Mouse (Mus musculus) CH12.LX (cell line): ENCODE measurements at regions not wholly inside any gene's neighbourhood (a gene's known extent, or its start where the extent isn't known, plus 50 kb on each side); places are given as distances from the start of the nearest gene placed in this dataset.

ENCODE experiments used
- CTCF ChIP-seq, 2 experiments: IDR thresholded peaks in 1 of 2; conservative IDR thresholded peaks in 1 of 2; 2 replicates each; pipeline ENCODE4 v1.5.1; 2011 to 2012; ENCODE audit warnings: low read depth in 2 of 2, low read length in 2 of 2, improper control_type of control experiment in 1 of 2, inconsistent platforms in 1 of 2, mild to moderate bottlenecking in 1 of 2, moderate library complexity in 1 of 2
- ELF1 ChIP-seq: IDR thresholded peaks from 2 replicates; pipeline ENCODE4 v1.6.1; 2014; ENCODE audit warnings: low read depth, mild to moderate bottlenecking, inconsistent platforms, low read length, improper control_type of control experiment
- EP300 ChIP-seq: IDR thresholded peaks from 2 replicates; pipeline ENCODE4 v1.6.1; 2011; ENCODE audit warnings: low read length, improper control_type of control experiment
- KAT2A ChIP-seq: IDR thresholded peaks from 2 replicates; pipeline ENCODE4 v1.6.1; 2012; ENCODE audit warnings: low read length, improper control_type of control experiment, inconsistent platforms; ENCODE audit not compliant: insufficient replicate concordance
- MAX ChIP-seq: IDR thresholded peaks from 2 replicates; pipeline ENCODE4 v1.6.1; 2011; ENCODE audit warnings: low read length, improper control_type of control experiment
- MXI1 ChIP-seq: IDR thresholded peaks from 2 replicates; pipeline ENCODE4 v1.6.1; 2011; ENCODE audit warnings: mild to moderate bottlenecking, low read depth, low read length, improper control_type of control experiment
- NRF1 ChIP-seq: IDR thresholded peaks from 2 replicates; pipeline ENCODE4 v1.6.1; 2014; ENCODE audit warnings: low read depth, mild to moderate bottlenecking, inconsistent platforms, low read length, improper control_type of control experiment, moderate library complexity
- POLR2A ChIP-seq: IDR thresholded peaks from 2 replicates; pipeline ENCODE4 v1.6.1; 2011; ENCODE audit warnings: low read depth, mild to moderate bottlenecking, improper control_type of control experiment, low read length
- POLR2AphosphoS2 ChIP-seq: IDR thresholded peaks from 2 replicates; pipeline ENCODE4 v1.6.1; 2011; ENCODE audit warnings: low read depth, low read length, improper control_type of control experiment
- SMC3 ChIP-seq: IDR thresholded peaks from 2 replicates; pipeline ENCODE4 v1.6.1; 2011; ENCODE audit warnings: low read depth, low read length, improper control_type of control experiment
- USF1 ChIP-seq: IDR thresholded peaks from 2 replicates; pipeline ENCODE4 v1.6.1; 2014; ENCODE audit warnings: low read depth, mild to moderate bottlenecking, inconsistent platforms, low read length, improper control_type of control experiment
- ZC3H11A ChIP-seq: IDR thresholded peaks from 2 replicates; pipeline ENCODE4 v1.6.1; 2012; ENCODE audit warnings: low read depth, mild to moderate bottlenecking, inconsistent platforms, low read length, improper control_type of control experiment
- ZMIZ1 ChIP-seq: IDR thresholded peaks from 2 replicates; pipeline ENCODE4 v1.6.1; 2012; ENCODE audit warnings: low read depth, mild to moderate bottlenecking, inconsistent platforms, low read length, improper control_type of control experiment

GRCm38 (mm10) chr8:116383036-116383435, 121.7 kb upstream of the Dynlrb2 start:
- no peak for TF ChIP-seq USF1
- TF ChIP-seq MAX = no peak
- no peak for TF ChIP-seq CTCF (conservative IDR thresholded peaks at IDR 0.05 in 1 of 2, IDR thresholded peaks at IDR 0.05 in 1 of 2; ENCODE audit: low read depth in 2 of 2, low read length in 2 of 2)
- no peak for TF ChIP-seq ZMIZ1
- TF ChIP-seq POLR2AphosphoS2 = no peak
- TF ChIP-seq POLR2A = no peak
- TF ChIP-seq NRF1 = no peak
- TF ChIP-seq KAT2A = no peak
- TF ChIP-seq ZC3H11A = no peak
- TF ChIP-seq SMC3 = no peak
- TF ChIP-seq EP300 = no peak
- no peak for TF ChIP-seq ELF1
- no peak for TF ChIP-seq MXI1
